Mouse (Mus musculus): ENCODE measurements around the gene Ptprd. TPM values are rescaled to one million over a fixed set of nuclear protein-coding genes. Genes with fewer than 3 reads are reported as not detected.

Ptprd gene
- polyA plus RNA-seq, 1 experiment from 2014 or later, result 5.6 TPM

GRCm38 (mm10) chr4:76913532-76914150 is 1298.1 kb downstream of the Ptprd start:
- 33% methylated on average over 5 of the region's 5 CpGs for WGBS
- Histone ChIP-seq H3K27ac (replicated peaks) (no peak overlapping the region), H3K9me3 (ENCODE audit: control insufficient read depth, low read length) (no peaks in the 10 kb centered on the region), H3K36me3 (ENCODE audit: control insufficient read depth, insufficient read depth, low read length) (no peaks in the 10 kb centered on the region), H3K27me3 (ENCODE audit: control insufficient read depth, insufficient read depth, low read length) (no peaks in the 10 kb centered on the region), H3K4me2 (replicated peaks; ENCODE audit: low read depth) (no peak overlapping the region), H3K4me3 (ENCODE audit: low read depth, low read length) (no peak overlapping the region), H3K4me1 (replicated peaks; ENCODE audit: control insufficient read depth, insufficient read depth) (no peaks in the 10 kb centered on the region), H3K9ac (ENCODE audit: low read length) (no peak overlapping the region)
- ATAC-seq (ENCODE audit: low FRiP score, low TSS enrichment) (no peak), DNase-seq (ENCODE audit: low spot score) (no peak)
- no peak for TF ChIP-seq EP300 (optimal IDR thresholded peaks at IDR 0.05)
- TF ChIP-seq CTCF (IDR thresholded peaks at IDR 0.05; ENCODE audit: low read depth), result no peak

GRCm38 (mm10) chr4:76901692-76902091 is 1310.1 kb downstream of the Ptprd start:
- H3K27ac ChIP-seq (replicated peaks), result no peak overlapping the region
- H3K4me3 ChIP-seq (ENCODE audit: low read depth, low read length), result no peak overlapping the region
- WGBS, result 23% methylated on average over 1 of the region's 1 CpGs
- no peaks in the 10 kb centered on the region for H3K27me3 ChIP-seq (ENCODE audit: control insufficient read depth, insufficient read depth, low read length)
- H3K36me3 ChIP-seq (ENCODE audit: control insufficient read depth, insufficient read depth, low read length), result no peaks in the 10 kb centered on the region
- no peaks in the 10 kb centered on the region for H3K4me1 ChIP-seq (replicated peaks; ENCODE audit: control insufficient read depth, insufficient read depth)
- no peak for TF ChIP-seq EP300 (optimal IDR thresholded peaks at IDR 0.05)
- no peak for TF ChIP-seq CTCF (IDR thresholded peaks at IDR 0.05; ENCODE audit: low read depth)
- no peak overlapping the region for H3K9ac ChIP-seq (ENCODE audit: low read length)
- ATAC-seq (ENCODE audit: low FRiP score, low TSS enrichment) (no peak), DNase-seq (ENCODE audit: low spot score) (no peak)
- H3K9me3 ChIP-seq (ENCODE audit: control insufficient read depth, low read length), result no peaks in the 10 kb centered on the region
- H3K4me2 ChIP-seq (replicated peaks; ENCODE audit: low read depth), result no peak overlapping the region

- TF ChIP-seq CTCF (IDR thresholded peaks at IDR 0.05; ENCODE audit: low read depth) (no peak), EP300 (optimal IDR thresholded peaks at IDR 0.05) (no peak)
- Histone ChIP-seq H3K4me1 (replicated peaks; ENCODE audit: control insufficient read depth, insufficient read depth) (no peaks in the 10 kb centered on the region), H3K36me3 (ENCODE audit: control insufficient read depth, insufficient read depth, low read length) (no peaks in the 10 kb centered on the region)
These were observed 1322.1 kb downstream of the Ptprd start for GRCm38 (mm10) chr4:76889669-76890068.

GRCm38 (mm10) chr4:76881610-76882009 is 1330.2 kb downstream of the Ptprd start:
- Histone ChIP-seq H3K4me3 (ENCODE audit: low read depth, low read length) (no peak overlapping the region), H3K36me3 (ENCODE audit: control insufficient read depth, insufficient read depth, low read length) (no peaks in the 10 kb centered on the region), H3K4me2 (replicated peaks; ENCODE audit: low read depth) (no peak overlapping the region), H3K27ac (replicated peaks) (no peak overlapping the region), H3K27me3 (ENCODE audit: control insufficient read depth, insufficient read depth, low read length) (no peaks in the 10 kb centered on the region), H3K9ac (ENCODE audit: low read length) (no peak overlapping the region), H3K9me3 (ENCODE audit: control insufficient read depth, low read length) (no peaks in the 10 kb centered on the region), H3K4me1 (replicated peaks; ENCODE audit: control insufficient read depth, insufficient read depth) (no peaks in the 10 kb centered on the region)
- no peak for DNase-seq (ENCODE audit: low spot score)
- WGBS, result 72% methylated on average over 3 of the region's 3 CpGs
- ATAC-seq (ENCODE audit: low FRiP score, low TSS enrichment), result no peak
- TF ChIP-seq EP300 (optimal IDR thresholded peaks at IDR 0.05), result no peak
- TF ChIP-seq CTCF (IDR thresholded peaks at IDR 0.05; ENCODE audit: low read depth), result no peak

More at GRCm38 (mm10) chr4:76889669-76890068, 1322.1 kb downstream of the Ptprd start:
- Histone ChIP-seq H3K27me3 (ENCODE audit: control insufficient read depth, insufficient read depth, low read length) (no peaks in the 10 kb centered on the region), H3K9me3 (ENCODE audit: control insufficient read depth, low read length) (no peaks in the 10 kb centered on the region), H3K9ac (ENCODE audit: low read length) (no peak overlapping the region), H3K4me3 (ENCODE audit: low read depth, low read length) (no peak overlapping the region), H3K4me2 (replicated peaks; ENCODE audit: low read depth) (no peak overlapping the region), H3K27ac (replicated peaks) (no peak overlapping the region)
- DNase-seq (ENCODE audit: low spot score), result no peak
- WGBS, result 42% methylated on average over 1 of the region's 1 CpGs
- ATAC-seq (ENCODE audit: low FRiP score, low TSS enrichment), result no peak

- H3K36me3 ChIP-seq (ENCODE audit: control insufficient read depth, insufficient read depth, low read length), result no peaks in the 10 kb centered on the region
- ATAC-seq (ENCODE audit: low FRiP score, low TSS enrichment), result no peak
- H3K27ac ChIP-seq (replicated peaks), result no peak overlapping the region
- no peaks in the 10 kb centered on the region for H3K9me3 ChIP-seq (ENCODE audit: control insufficient read depth, low read length)
- 81% methylated on average over 1 of the region's 1 CpGs for WGBS
- H3K27me3 ChIP-seq (ENCODE audit: control insufficient read depth, insufficient read depth, low read length), result no peaks in the 10 kb centered on the region
- H3K9ac ChIP-seq (ENCODE audit: low read length), result no peak overlapping the region
- no peak for DNase-seq (ENCODE audit: low spot score)
- TF ChIP-seq EP300 (optimal IDR thresholded peaks at IDR 0.05), result no peak
- TF ChIP-seq CTCF (IDR thresholded peaks at IDR 0.05; ENCODE audit: low read depth), result no peak
- H3K4me2 ChIP-seq (replicated peaks; ENCODE audit: low read depth), result no peak overlapping the region
- H3K4me1 ChIP-seq (replicated peaks; ENCODE audit: control insufficient read depth, insufficient read depth), result no peaks in the 10 kb centered on the region
- H3K4me3 ChIP-seq (ENCODE audit: low read depth, low read length), result no peak overlapping the region
These were observed 1340.8 kb downstream of the Ptprd start for GRCm38 (mm10) chr4:76870971-76871370.

- 83% methylated on average over 3 of the region's 3 CpGs for WGBS
- Histone ChIP-seq H3K36me3 (ENCODE audit: control insufficient read depth, insufficient read depth, low read length) (no peaks in the 10 kb centered on the region), H3K4me2 (replicated peaks; ENCODE audit: low read depth) (no peak overlapping the region), H3K9me3 (ENCODE audit: control insufficient read depth, low read length) (no peaks in the 10 kb centered on the region), H3K27me3 (ENCODE audit: control insufficient read depth, insufficient read depth, low read length) (no peaks in the 10 kb centered on the region), H3K27ac (replicated peaks) (no peak overlapping the region), H3K9ac (ENCODE audit: low read length) (no peak overlapping the region), H3K4me3 (ENCODE audit: low read depth, low read length) (no peak overlapping the region), H3K4me1 (replicated peaks; ENCODE audit: control insufficient read depth, insufficient read depth) (no peaks in the 10 kb centered on the region)
- DNase-seq (ENCODE audit: low spot score) (no peak), ATAC-seq (ENCODE audit: low FRiP score, low TSS enrichment) (no peak)
- TF ChIP-seq CTCF (IDR thresholded peaks at IDR 0.05; ENCODE audit: low read depth) (no peak), EP300 (optimal IDR thresholded peaks at IDR 0.05) (no peak)
These were observed 1346.2 kb downstream of the Ptprd start for GRCm38 (mm10) chr4:76865585-76865984.

Measured in stomach, postnatal 0 days (tissue).